Mouse (Mus musculus): ENCODE measurements around the gene A2ml1. TPM values are rescaled to one million over a fixed set of nuclear protein-coding genes. Genes with fewer than 3 reads are reported as not detected.

A2ml1 gene
- polyA plus RNA-seq, 2 experiments = not detected

DNA sequence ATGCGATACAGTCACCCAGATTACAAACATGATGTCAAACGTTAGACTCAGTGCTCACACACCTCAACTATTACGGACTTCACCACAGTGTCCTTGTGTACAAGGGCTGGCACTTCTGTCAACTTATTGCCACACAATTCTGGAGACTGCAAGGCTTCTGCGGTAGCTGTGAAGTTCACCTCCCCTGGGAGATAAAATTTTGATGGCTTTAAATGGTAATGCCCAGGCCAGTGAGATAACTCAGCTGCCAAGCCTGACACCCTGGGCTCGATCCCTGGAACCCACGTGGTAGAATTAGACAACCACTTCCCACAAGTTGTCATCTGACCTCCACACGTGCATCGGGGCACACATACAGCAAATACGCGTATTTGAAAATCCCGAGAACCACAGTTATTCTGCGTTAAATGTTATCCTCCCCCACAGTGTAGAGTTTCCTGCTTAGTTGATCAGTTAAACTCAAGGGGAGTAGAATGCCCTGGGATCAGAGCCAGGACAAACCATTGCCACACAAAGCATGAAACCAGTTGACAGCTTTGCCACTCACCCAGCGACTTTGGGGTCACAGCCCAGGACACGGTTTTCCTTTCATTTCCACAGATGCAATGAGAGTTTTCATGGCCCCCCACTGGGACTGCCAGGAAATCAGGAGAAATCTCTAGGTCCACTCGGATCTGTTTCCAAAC, 86.6 kb downstream of the A2ml1 start:
- no peak for TF ChIP-seq POLR2A (IDR thresholded peaks at IDR 0.05; ENCODE audit: borderline replicate concordance, extremely low read depth, insufficient read depth, insufficient read length)
- Histone ChIP-seq H3K4me1 (ENCODE audit: control insufficient read depth, insufficient read depth, low read length) (no peaks in the 10 kb centered on the region), H3K36me3 (ENCODE audit: control insufficient read depth, insufficient read depth, low read length) (no peaks in the 10 kb centered on the region), H3K4me2 (replicated peaks; ENCODE audit: low read depth, low read length, severe bottlenecking) (no peak overlapping the region), H3K4me3 (replicated peaks; ENCODE audit: low read length) (no peak overlapping the region), H3K27ac (replicated peaks; ENCODE audit: low read depth, low read length) (no peak overlapping the region), H3K9me3 (ENCODE audit: control insufficient read depth, low read length) (no peaks in the 10 kb centered on the region), H3K9ac (ENCODE audit: low read depth, low read length, severe bottlenecking) (no peak overlapping the region), H3K27me3 (ENCODE audit: control insufficient read depth, insufficient read depth, low read length) (no peaks in the 10 kb centered on the region)
- ATAC-seq (ENCODE audit: low FRiP score, low read depth) (no peak), DNase-seq (ENCODE audit: low spot score) (no peak)
- WGBS = 64% methylated on average over 15 of the region's 15 CpGs

GRCm38 (mm10) chr6:128491916-128492315, 89.5 kb downstream of the A2ml1 start:
- ATAC-seq (ENCODE audit: low FRiP score, low read depth) (peak; percentile 79), DNase-seq (ENCODE audit: low spot score) (peak; percentile 10)
- H3K4me2 ChIP-seq (replicated peaks; ENCODE audit: low read depth, low read length, severe bottlenecking) = no peak overlapping the region
- H3K27ac ChIP-seq (replicated peaks; ENCODE audit: low read depth, low read length) = no peak overlapping the region
- H3K4me1 ChIP-seq (ENCODE audit: control insufficient read depth, insufficient read depth, low read length) = no peaks in the 10 kb centered on the region
- TF ChIP-seq POLR2A (IDR thresholded peaks at IDR 0.05; ENCODE audit: borderline replicate concordance, extremely low read depth, insufficient read depth, insufficient read length) = no peak
- WGBS = 71% methylated on average over 4 of the region's 4 CpGs
- no peaks in the 10 kb centered on the region for H3K36me3 ChIP-seq (ENCODE audit: control insufficient read depth, insufficient read depth, low read length)
- no peak overlapping the region for H3K4me3 ChIP-seq (replicated peaks; ENCODE audit: low read length)
- H3K27me3 ChIP-seq (ENCODE audit: control insufficient read depth, insufficient read depth, low read length) = no peaks in the 10 kb centered on the region
- no peak overlapping the region for H3K9ac ChIP-seq (ENCODE audit: low read depth, low read length, severe bottlenecking)
- no peaks in the 10 kb centered on the region for H3K9me3 ChIP-seq (ENCODE audit: control insufficient read depth, low read length)

- no peaks in the 10 kb centered on the region for H3K4me1 ChIP-seq (ENCODE audit: control insufficient read depth, insufficient read depth, low read length)
- no peak for DNase-seq (ENCODE audit: low spot score)
- H3K27ac ChIP-seq (replicated peaks; ENCODE audit: low read depth, low read length) = no peak overlapping the region
- 97% methylated on average over 10 of the region's 10 CpGs for WGBS
- H3K4me3 ChIP-seq (replicated peaks; ENCODE audit: low read length) = no peak overlapping the region
- no peak for ATAC-seq (ENCODE audit: low FRiP score, low read depth)
- H3K9ac ChIP-seq (ENCODE audit: low read depth, low read length, severe bottlenecking) = no peak overlapping the region
- no peaks in the 10 kb centered on the region for H3K27me3 ChIP-seq (ENCODE audit: control insufficient read depth, insufficient read depth, low read length)
- H3K9me3 ChIP-seq (ENCODE audit: control insufficient read depth, low read length) = no peaks in the 10 kb centered on the region
- H3K36me3 ChIP-seq (ENCODE audit: control insufficient read depth, insufficient read depth, low read length) = no peaks in the 10 kb centered on the region
- no peak for TF ChIP-seq POLR2A (IDR thresholded peaks at IDR 0.05; ENCODE audit: borderline replicate concordance, extremely low read depth, insufficient read depth, insufficient read length)
- H3K4me2 ChIP-seq (replicated peaks; ENCODE audit: low read depth, low read length, severe bottlenecking) = no peak overlapping the region
Measured at GRCm38 (mm10) chr6:128490141-128490540, 91.3 kb downstream of the A2ml1 start.

Other genes with a start within 250 kb of the A2ml1 start
- gene Tulp3, start 225.8 kb downstream of the A2ml1 start, polyA plus RNA-seq (2012; rRNA removed) = 49.0 and 56.1 TPM in 2 replicates
- gene Tulp3, start 225.8 kb downstream of the A2ml1 start, polyA plus RNA-seq (2014; fragmentation: Nextera tagmentation; extraction: Ambion mirVana) = 20.3 and 24.8 TPM in 2 replicates
- 58.8 and 61.3 TPM in 2 replicates for gene Rhno1, start 218.7 kb downstream of the A2ml1 start, polyA plus RNA-seq (2012; rRNA removed)
- 127 and 138 TPM in 2 replicates for gene Rhno1, start 218.7 kb downstream of the A2ml1 start, polyA plus RNA-seq (2014; fragmentation: Nextera tagmentation; extraction: Ambion mirVana)
- gene Foxm1, start 218.6 kb downstream of the A2ml1 start, polyA plus RNA-seq (2012; rRNA removed) = 81.2 and 93.9 TPM in 2 replicates
- 30.9 and 33.1 TPM in 2 replicates for gene Foxm1, start 218.6 kb downstream of the A2ml1 start, polyA plus RNA-seq (2014; fragmentation: Nextera tagmentation; extraction: Ambion mirVana)
- gene Tex52, start 206.2 kb downstream of the A2ml1 start, polyA plus RNA-seq (2012; rRNA removed) = 0.77 and 1.1 TPM in 2 replicates
- gene Tex52, start 206.2 kb downstream of the A2ml1 start, polyA plus RNA-seq (2014; fragmentation: Nextera tagmentation; extraction: Ambion mirVana) = 0.26 and 0.37 TPM in 2 replicates
- not detected in 2 replicates for gene Gm44596, start 206.1 kb downstream of the A2ml1 start, polyA plus RNA-seq (2012; rRNA removed)
- gene Gm44596, start 206.1 kb downstream of the A2ml1 start, polyA plus RNA-seq (2014; fragmentation: Nextera tagmentation; extraction: Ambion mirVana) = not detected in 2 replicates
- gene Nrip2, start 182.3 kb downstream of the A2ml1 start, polyA plus RNA-seq (2012; rRNA removed) = 5.7 and 6.2 TPM in 2 replicates
- gene Nrip2, start 182.3 kb downstream of the A2ml1 start, polyA plus RNA-seq (2014; fragmentation: Nextera tagmentation; extraction: Ambion mirVana) = 7.0 and 8.3 TPM in 2 replicates
- 34.5 and 41.5 TPM in 2 replicates for gene Itfg2, start 156.7 kb downstream of the A2ml1 start, polyA plus RNA-seq (2012; rRNA removed)
- 29.0 and 32.1 TPM in 2 replicates for gene Itfg2, start 156.7 kb downstream of the A2ml1 start, polyA plus RNA-seq (2014; fragmentation: Nextera tagmentation; extraction: Ambion mirVana)
- 187 and 227 TPM in 2 replicates for gene Fkbp4, start 142.9 kb downstream of the A2ml1 start, polyA plus RNA-seq (2012; rRNA removed)
- 297 and 306 TPM in 2 replicates for gene Fkbp4, start 142.9 kb downstream of the A2ml1 start, polyA plus RNA-seq (2014; fragmentation: Nextera tagmentation; extraction: Ambion mirVana)
- 0.06 and 0.47 TPM in 2 replicates for gene Pzp, start 54.9 kb downstream of the A2ml1 start, polyA plus RNA-seq (2012; rRNA removed)
- gene Pzp, start 54.9 kb downstream of the A2ml1 start, polyA plus RNA-seq (2014; fragmentation: Nextera tagmentation; extraction: Ambion mirVana) = not detected in 2 replicates
- not detected in 2 replicates for gene Klrb1a, start 41.9 kb upstream of the A2ml1 start, polyA plus RNA-seq (2012; rRNA removed)
- gene Klrb1a, start 41.9 kb upstream of the A2ml1 start, polyA plus RNA-seq (2014; fragmentation: Nextera tagmentation; extraction: Ambion mirVana) = not detected in 2 replicates
- not detected in 2 replicates for gene Clec2h, start 80.8 kb upstream of the A2ml1 start, polyA plus RNA-seq (2012; rRNA removed)
- gene Clec2h, start 80.8 kb upstream of the A2ml1 start, polyA plus RNA-seq (2014; fragmentation: Nextera tagmentation; extraction: Ambion mirVana) = not detected in 2 replicates
- gene Klrb1, start 141.5 kb upstream of the A2ml1 start, polyA plus RNA-seq (2012; rRNA removed) = not detected in 2 replicates
- not detected in 2 replicates for gene Klrb1, start 141.5 kb upstream of the A2ml1 start, polyA plus RNA-seq (2014; fragmentation: Nextera tagmentation; extraction: Ambion mirVana)
- gene Klrb1c, start 207.6 kb upstream of the A2ml1 start, polyA plus RNA-seq (2012; rRNA removed) = 0.15 TPM in 1 of 2 replicates, not detected in the other
- 0.14 TPM in 1 of 2 replicates, not detected in the other for gene Klrb1c, start 207.6 kb upstream of the A2ml1 start, polyA plus RNA-seq (2014; fragmentation: Nextera tagmentation; extraction: Ambion mirVana)
- 0.33 TPM in 1 of 2 replicates, not detected in the other for gene Gm44511, start 244.7 kb upstream of the A2ml1 start, polyA plus RNA-seq (2012; rRNA removed)
- gene Gm44511, start 244.7 kb upstream of the A2ml1 start, polyA plus RNA-seq (2014; fragmentation: Nextera tagmentation; extraction: Ambion mirVana) = not detected in 2 replicates
- gene Klrb1b, start 244.7 kb upstream of the A2ml1 start, polyA plus RNA-seq (2012; rRNA removed) = 0.12 and 0.40 TPM in 2 replicates
- gene Klrb1b, start 244.7 kb upstream of the A2ml1 start, polyA plus RNA-seq (2014; fragmentation: Nextera tagmentation; extraction: Ambion mirVana) = 0.23 and 0.39 TPM in 2 replicates

All from limb, embryonic 14.5 days (tissue).